Mouse (Mus musculus) heart, embryonic 10.5 days (tissue): ENCODE measurements at regions not wholly inside any gene's neighbourhood (a gene's known extent, or its start where the extent isn't known, plus 50 kb on each side); places are given as distances from the start of the nearest gene placed in this dataset.

ENCODE experiments used
- DNase-seq: peaks from one replicate; pipeline ENCODE4 v3.0.0-alpha.2; 2017; ENCODE audit warnings: low spot score
- H3K27ac ChIP-seq: fragments of 300-500 bp; sonication (generic); 2 replicates; pipeline ENCODE4 v1.5.1; 2016; ENCODE audit warnings: mild to moderate bottlenecking
- H3K27me3 ChIP-seq: fragments of 300-500 bp; sonication (generic); 2 replicates; pipeline ENCODE4 v1.6.1; 2016; ENCODE audit warnings: mild to moderate bottlenecking; ENCODE audit not compliant: poor library complexity, insufficient read depth, severe bottlenecking
- H3K36me3 ChIP-seq: fragments of 300-500 bp; sonication (generic); 2 replicates; pipeline ENCODE4 v1.6.1; 2016; ENCODE audit warnings: mild to moderate bottlenecking, moderate library complexity
- H3K4me1 ChIP-seq: fragments of 300-500 bp; sonication (generic); 2 replicates; pipeline ENCODE4 v1.6.1; 2016; ENCODE audit warnings: mild to moderate bottlenecking
- H3K4me3 ChIP-seq: fragments of 300-500 bp; sonication (generic); 2 replicates; pipeline ENCODE4 v1.5.1; 2016; ENCODE audit warnings: mild to moderate bottlenecking, moderate library complexity
- H3K9me3 ChIP-seq: fragments of 300-500 bp; sonication (generic); 2 replicates; pipeline ENCODE4 v1.6.1; 2016; ENCODE audit warnings: mild to moderate bottlenecking, moderate library complexity
- WGBS: fragments of 180-500 bp; shearing (Covaris S2); methylation state at CpG from one replicate; pipeline ENCODE4 v1.1.7; 2016; 5-methylcytosine and 5-hydroxymethylcytosine counted together

DNA sequence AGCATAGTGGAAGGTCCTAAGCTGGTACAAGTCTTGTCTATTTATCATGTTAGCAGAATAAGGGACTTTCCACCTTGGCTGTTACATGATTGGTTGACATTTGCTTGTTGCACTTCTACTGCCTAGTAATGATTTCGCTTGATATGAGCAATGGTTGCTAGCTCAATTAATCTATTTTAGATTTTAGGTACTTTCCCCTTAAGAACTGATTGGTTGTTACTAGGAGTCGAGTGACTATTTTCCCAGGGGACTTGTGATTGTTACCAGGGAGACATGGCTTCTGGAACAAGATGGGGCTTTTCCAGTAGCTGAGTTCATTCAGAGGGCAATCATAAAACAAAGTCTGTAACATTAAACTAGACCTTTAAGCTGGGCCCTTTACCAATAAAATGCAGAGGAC lies 100.9 kb downstream of the Nup35 start:
- no peak overlapping the region for H3K4me3 ChIP-seq
- H3K9me3 ChIP-seq: no peaks in the 10 kb centered on the region
- no peaks in the 10 kb centered on the region for H3K27me3 ChIP-seq
- no peak for DNase-seq
- H3K27ac ChIP-seq: no peak overlapping the region
- no peaks in the 10 kb centered on the region for H3K4me1 ChIP-seq
- 53% methylated on average over 2 of the region's 2 CpGs for WGBS
- H3K36me3 ChIP-seq: no peaks in the 10 kb centered on the region

DNA sequence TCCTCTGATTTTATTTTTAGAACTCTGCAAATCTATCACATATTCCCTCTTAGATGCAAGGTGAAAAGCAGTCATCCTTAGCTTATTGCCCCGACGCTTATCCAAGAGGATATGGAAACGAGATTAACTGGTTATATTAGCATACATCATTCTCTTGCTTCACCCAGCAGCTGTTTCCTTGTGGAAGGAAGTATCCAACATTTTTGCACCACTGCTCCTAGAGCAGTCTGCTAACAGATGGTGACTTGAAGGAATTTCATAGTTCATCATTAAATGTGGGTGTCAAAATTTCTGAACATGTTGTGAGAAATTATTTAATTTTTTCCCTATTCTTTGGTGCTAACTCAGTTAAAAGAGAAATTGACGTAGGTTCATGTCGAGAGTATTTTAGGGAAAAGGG lies 107.0 kb downstream of the Nup35 start:
- Histone ChIP-seq H3K27ac (no peak overlapping the region), H3K36me3 (no peaks in the 10 kb centered on the region), H3K9me3 (no peaks in the 10 kb centered on the region), H3K4me1 (no peaks in the 10 kb centered on the region), H3K4me3 (no peak overlapping the region), H3K27me3 (no peaks in the 10 kb centered on the region)
- no peak for DNase-seq
- WGBS: 65% methylated on average over 5 of the region's 5 CpGs

DNA sequence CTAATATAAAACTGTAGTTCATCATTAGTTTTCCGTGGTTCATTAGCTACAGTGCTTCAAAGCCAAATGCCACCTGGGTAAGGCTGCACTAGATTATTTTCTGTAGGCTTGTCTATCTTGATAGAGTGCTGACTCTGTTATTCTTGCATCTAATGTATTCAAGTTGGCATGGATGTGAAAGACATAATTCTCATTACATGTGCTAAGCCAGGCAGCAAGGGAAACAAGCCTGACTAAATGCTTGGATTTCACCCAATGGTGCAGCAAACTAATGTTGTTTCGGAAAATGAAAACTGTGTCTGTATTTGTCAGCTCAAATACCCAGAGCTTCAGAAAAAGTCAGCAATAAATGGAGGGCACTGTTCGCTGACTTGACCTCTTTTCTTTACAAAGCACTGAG lies 114.3 kb downstream of the Nup35 start:
- Histone ChIP-seq H3K27ac (no peak overlapping the region), H3K4me3 (no peak overlapping the region), H3K9me3 (no peaks in the 10 kb centered on the region), H3K27me3 (no peaks in the 10 kb centered on the region), H3K36me3 (no peaks in the 10 kb centered on the region), H3K4me1 (no peaks in the 10 kb centered on the region)
- DNase-seq: no peak
- WGBS: 79% methylated on average over 3 of the region's 3 CpGs

DNA sequence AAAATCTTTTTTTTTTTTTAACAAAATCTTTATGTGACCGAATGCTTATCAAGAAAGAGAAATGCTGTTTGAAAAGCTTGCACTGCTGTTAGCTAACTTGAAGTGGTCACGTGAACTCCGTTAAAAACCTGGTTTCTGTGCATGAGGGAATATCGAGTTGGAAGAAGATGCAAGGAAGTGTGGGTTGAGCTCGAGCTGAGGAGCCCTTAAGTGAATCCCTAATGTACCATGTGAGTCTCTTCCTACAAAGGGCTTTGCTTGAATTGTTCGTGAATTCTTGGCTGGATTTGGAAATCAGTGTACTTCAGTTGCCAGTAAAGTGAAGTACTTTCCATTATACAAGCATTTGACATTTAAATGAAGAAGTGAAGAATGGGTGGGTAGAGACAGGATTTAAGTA lies 129.7 kb downstream of the Nup35 start:
- no peaks in the 10 kb centered on the region for H3K4me1 ChIP-seq
- WGBS: 76% methylated on average over 6 of the region's 6 CpGs
- no peaks in the 10 kb centered on the region for H3K36me3 ChIP-seq
- H3K9me3 ChIP-seq: no peaks in the 10 kb centered on the region
- H3K27me3 ChIP-seq: no peaks in the 10 kb centered on the region
- no peak for DNase-seq
- no peak overlapping the region for H3K27ac ChIP-seq
- no peak overlapping the region for H3K4me3 ChIP-seq

DNA sequence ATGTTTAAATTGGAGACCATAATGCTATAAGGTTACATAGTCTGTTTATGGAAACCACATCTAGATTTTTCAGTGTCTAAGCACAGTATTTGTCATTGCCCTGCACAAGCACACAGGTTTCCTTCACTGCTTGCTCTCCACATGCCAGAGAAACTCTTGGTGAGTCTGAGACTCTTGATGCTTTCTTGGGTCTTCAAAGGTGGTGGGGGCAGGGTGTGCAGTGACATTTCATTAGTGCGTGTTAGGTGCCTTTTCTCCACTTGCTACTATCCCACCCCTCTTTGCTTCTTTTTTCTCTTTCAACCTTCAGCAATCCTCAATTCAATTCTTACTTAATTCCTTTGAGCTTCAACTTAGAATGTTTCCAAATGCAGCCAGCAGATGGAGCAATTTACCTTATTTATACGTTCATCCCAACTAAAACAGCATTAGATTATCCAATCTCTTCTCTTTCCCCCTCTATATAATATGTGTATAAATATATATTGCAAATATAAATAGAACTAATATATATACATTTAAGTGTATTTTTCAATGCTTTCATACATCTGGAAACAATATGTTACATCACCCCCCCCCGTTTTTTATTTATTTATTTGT lies 145.1 kb downstream of the Nup35 start:
- Histone ChIP-seq H3K9me3 (no peaks in the 10 kb centered on the region), H3K4me1 (no peaks in the 10 kb centered on the region), H3K4me3 (no peak overlapping the region), H3K27ac (no peak overlapping the region), H3K36me3 (no peaks in the 10 kb centered on the region), H3K27me3 (no peaks in the 10 kb centered on the region)
- 38% methylated on average over 3 of the region's 3 CpGs for WGBS
- DNase-seq: no peak

DNA sequence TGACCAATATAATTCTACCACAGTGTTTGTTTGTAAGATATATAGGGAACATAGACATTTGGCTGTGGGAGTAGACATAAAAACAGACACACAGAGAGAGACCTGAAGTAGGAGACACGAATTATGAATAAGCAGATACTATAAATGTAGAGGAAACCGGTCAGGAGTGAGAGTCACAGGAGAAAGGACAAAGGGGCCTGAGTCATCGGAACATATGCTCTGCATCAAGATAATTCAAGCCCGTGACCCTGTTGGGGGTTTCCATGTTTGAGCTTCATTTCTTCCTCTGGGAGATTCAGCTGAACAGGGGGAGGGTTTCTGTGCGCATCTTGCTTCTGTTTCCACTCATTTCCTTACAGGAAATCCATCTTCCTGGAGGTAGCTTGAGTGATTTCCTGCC lies 154.1 kb downstream of the Nup35 start:
- no peak overlapping the region for H3K4me3 ChIP-seq
- H3K4me1 ChIP-seq: no peaks in the 10 kb centered on the region
- 62% methylated on average over 5 of the region's 5 CpGs for WGBS
- no peaks in the 10 kb centered on the region for H3K27me3 ChIP-seq
- no peak overlapping the region for H3K27ac ChIP-seq
- no peaks in the 10 kb centered on the region for H3K36me3 ChIP-seq
- no peak for DNase-seq
- no peaks in the 10 kb centered on the region for H3K9me3 ChIP-seq

DNA sequence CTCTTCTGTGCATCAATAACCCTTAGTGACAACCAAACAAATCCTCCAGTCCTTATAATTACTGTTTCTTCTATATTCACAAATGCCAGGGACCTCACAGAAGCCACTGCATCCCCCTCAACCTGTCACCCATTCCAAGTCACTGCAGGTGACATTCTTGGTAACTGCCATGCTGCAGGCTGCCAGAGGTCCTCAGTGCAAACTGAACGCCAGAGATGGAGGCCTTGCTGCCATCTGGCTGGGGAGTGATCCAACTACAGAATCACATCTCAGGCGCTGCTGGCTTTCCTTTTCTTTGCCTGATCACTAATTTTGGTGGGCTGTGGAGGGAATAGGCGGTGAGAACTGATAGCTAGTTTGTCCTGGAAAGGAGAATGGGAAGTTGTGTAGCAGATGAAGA lies 155.4 kb downstream of the Nup35 start:
- Histone ChIP-seq H3K4me1 (no peaks in the 10 kb centered on the region), H3K36me3 (no peaks in the 10 kb centered on the region), H3K9me3 (no peaks in the 10 kb centered on the region), H3K4me3 (no peak overlapping the region), H3K27ac (no peak overlapping the region), H3K27me3 (no peaks in the 10 kb centered on the region)
- WGBS: 69% methylated on average over 3 of the region's 3 CpGs
- no peak for DNase-seq

DNA sequence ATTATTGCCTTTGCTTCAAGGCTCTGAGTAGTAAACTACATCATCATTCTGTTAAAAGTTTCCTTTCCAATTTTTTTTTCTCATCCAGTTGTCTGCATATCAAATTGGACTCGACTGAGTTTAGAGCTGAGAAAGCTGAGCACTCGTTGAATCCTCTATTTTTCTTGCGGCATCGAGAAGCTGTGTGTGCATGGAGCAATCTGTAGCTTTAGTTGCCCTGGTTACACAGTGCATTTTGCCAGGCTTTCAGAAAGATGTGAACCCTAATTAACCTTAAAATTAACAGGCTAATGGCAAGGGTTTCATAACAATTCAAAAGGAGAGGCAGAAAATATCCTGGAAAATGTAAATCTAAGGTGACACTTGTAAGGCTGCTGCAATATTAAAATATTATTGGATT lies 169.3 kb downstream of the Nup35 start:
- Histone ChIP-seq H3K9me3 (no peaks in the 10 kb centered on the region), H3K36me3 (no peaks in the 10 kb centered on the region), H3K4me3 (no peak overlapping the region), H3K27me3 (no peaks in the 10 kb centered on the region), H3K4me1 (peaks cover 3% of the 10 kb centered on the region; the same call in 1 of the 2 replicates), H3K27ac (no peak overlapping the region)
- WGBS: 89% methylated on average over 4 of the region's 4 CpGs
- no peak for DNase-seq

DNA sequence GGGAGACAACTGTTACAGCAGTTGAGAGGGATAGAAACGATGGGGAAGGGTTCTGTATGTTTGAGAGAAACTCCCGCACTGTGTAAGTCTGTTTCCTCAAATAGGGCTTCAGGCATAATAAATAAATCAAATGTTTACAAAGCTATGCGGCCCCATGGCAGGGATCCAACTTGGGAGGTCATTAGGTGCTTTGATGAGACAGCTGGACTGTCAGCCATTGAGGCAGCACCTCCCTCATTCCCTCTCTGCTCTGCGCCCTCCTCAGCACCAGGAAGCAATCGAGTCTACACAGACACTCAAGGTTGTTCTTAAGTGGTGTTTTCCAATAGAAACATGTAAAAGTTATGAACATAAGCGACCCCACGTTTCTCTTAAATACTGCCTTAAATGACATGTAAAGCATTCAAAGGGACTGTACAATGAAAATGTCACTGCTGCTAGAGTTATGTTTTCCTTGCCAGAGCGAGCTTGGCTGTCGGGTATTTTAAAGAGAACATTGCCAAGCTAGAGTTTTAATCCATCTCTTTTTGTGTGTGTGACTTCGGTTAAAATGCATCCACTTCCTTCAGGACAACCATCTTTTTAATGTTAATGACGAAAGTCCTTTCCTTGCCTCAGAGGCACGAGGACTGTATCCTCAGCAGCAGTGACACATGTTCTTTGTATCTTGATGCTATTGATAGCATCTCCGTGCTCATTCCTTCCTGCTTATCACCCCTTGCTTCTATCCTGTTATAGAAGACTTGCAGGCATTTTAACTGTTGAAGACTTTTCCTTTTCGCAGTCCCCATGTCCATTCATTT lies 176.5 kb downstream of the Nup35 start:
- WGBS: 74% methylated on average over 14 of the region's 14 CpGs
- DNase-seq: no peak
- no peaks in the 10 kb centered on the region for H3K27me3 ChIP-seq

DNA sequence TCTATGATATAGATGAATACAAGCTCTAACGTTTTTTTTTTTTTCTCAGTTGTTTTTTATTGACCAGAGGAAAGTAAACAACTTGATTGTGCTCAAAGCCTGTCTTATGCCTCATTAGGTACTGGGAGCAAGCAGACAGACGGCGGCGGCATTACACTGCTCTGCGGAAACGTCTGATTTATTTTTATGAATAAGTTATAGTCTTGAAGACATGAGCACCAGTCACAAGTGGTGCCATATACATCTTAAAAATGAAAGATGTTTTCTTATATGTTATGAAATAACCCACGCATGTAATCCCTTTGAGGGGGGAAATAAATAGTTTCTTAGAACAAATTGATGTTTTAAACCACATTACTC lies 177.1 kb downstream of the Nup35 start:
- 85% methylated on average over 7 of the region's 7 CpGs for WGBS

More for the DNA sequence above, 176.5 kb downstream of the Nup35 start:
- Histone ChIP-seq H3K36me3 (no peaks in the 10 kb centered on the region), H3K27ac (no peak overlapping the region), H3K4me1 (peaks cover 3% of the 10 kb centered on the region; the same call in 1 of the 2 replicates), H3K9me3 (no peaks in the 10 kb centered on the region), H3K4me3 (no peak overlapping the region)

DNA sequence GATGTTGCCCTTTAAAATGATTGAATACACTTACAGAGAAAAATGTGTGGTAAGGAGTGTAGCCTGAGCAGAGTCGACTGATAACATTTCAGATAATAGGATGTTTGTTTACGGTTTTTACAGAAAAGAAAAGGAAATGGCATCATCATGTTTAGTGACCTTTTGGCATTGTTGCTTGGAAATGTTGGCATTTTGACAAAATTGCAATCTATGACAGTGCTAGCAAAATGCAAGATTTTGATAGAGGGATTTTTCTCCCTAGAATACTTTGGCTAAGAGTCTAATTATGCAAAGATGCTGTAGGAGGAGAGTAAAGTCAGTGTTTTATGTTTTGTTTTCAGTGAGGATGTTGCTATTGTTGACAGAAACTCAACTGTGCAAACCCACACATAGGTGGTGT lies 202.2 kb downstream of the Nup35 start:
- no peak overlapping the region for H3K27ac ChIP-seq
- H3K27me3 ChIP-seq: no peaks in the 10 kb centered on the region
- no peaks in the 10 kb centered on the region for H3K9me3 ChIP-seq
- no peak overlapping the region for H3K4me3 ChIP-seq
- DNase-seq: no peak
- WGBS: 55% methylated on average over 2 of the region's 2 CpGs
- H3K36me3 ChIP-seq: no peaks in the 10 kb centered on the region
- H3K4me1 ChIP-seq: no peaks in the 10 kb centered on the region

More for the DNA sequence above, 177.1 kb downstream of the Nup35 start:
- Histone ChIP-seq H3K4me1 (peaks cover 3% of the 10 kb centered on the region; the same call in 1 of the 2 replicates), H3K27me3 (no peaks in the 10 kb centered on the region), H3K9me3 (no peaks in the 10 kb centered on the region), H3K27ac (no peak overlapping the region), H3K4me3 (no peak overlapping the region), H3K36me3 (no peaks in the 10 kb centered on the region)
- no peak for DNase-seq

DNA sequence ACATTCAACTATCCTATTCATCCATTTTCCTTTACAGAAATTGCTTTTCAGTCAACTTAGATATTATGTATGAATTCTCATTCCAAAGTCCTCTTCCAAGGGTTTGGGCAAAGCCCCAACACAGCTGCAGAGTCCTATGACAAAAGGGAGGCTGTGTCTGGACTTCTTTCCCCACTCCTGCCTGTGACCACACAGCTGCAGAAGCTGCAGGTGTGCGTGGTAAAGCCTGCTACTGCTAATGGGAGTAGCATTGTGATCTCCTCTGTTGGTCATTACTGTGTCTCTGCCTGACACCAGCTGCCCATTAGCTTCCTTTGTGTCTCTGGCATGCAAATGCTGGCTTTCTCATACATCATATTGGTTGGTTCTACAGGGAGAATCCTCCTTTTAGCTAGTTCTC lies 234.0 kb downstream of the Nup35 start:
- H3K27me3 ChIP-seq: no peaks in the 10 kb centered on the region
- WGBS: 73% methylated on average over 1 of the region's 1 CpGs
- DNase-seq: no peak

DNA sequence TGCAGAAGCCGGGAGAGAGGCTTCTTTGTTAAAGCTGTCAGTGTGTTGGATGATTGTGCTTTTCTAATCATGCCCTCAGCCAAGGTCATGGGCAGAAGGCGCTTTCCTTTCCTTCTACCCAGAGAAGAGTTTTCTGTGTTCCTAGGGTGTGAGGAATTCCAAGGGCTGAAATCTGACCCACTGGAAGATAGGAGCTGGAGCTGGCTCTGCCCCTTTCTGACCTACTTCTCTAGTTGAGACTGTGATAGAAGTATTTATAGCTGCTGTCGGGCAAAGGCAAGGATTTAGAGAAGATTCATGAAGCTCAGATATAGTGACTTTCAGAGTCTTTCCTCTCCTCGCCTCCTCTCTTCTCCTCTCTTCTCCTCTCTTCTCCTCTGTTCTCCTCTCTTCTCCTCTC lies 238.2 kb downstream of the Nup35 start:
- H3K27me3 ChIP-seq: no peaks in the 10 kb centered on the region
- no peak overlapping the region for H3K4me3 ChIP-seq
- DNase-seq: no peak
- H3K27ac ChIP-seq: peak overlapping the region; percentile 49
- peaks cover 10% of the 10 kb centered on the region for H3K4me1 ChIP-seq
- H3K9me3 ChIP-seq: no peaks in the 10 kb centered on the region
- 27% methylated on average over 4 of the region's 4 CpGs for WGBS
- no peaks in the 10 kb centered on the region for H3K36me3 ChIP-seq

More for the DNA sequence above, 234.0 kb downstream of the Nup35 start:
- H3K27ac ChIP-seq: no peak overlapping the region
- H3K4me1 ChIP-seq: peaks cover 10% of the 10 kb centered on the region
- no peak overlapping the region for H3K4me3 ChIP-seq
- no peaks in the 10 kb centered on the region for H3K36me3 ChIP-seq
- H3K9me3 ChIP-seq: no peaks in the 10 kb centered on the region

DNA sequence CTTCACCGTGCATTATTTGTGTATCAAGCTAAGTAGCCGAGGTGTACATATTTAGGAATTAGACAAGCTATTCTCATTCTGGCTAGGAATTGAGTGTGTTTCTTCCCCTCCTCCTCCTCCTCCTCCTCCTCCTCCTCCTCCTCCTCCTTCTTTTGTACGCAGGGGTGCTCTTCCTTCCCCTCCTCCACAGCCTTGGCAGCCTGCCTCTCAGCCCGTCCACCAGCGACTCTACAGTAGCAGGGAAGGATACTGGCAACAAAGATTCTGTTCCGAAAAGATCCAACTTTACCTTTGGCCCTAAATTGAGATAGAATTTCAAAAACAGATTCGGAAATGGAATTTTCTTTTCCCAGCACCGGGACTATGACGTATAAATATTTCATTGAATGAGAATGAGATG lies 253.0 kb downstream of the Nup35 start:
- 75% methylated on average over 8 of the region's 9 CpGs for WGBS
- no peak overlapping the region for H3K4me3 ChIP-seq
- no peaks in the 10 kb centered on the region for H3K36me3 ChIP-seq
- H3K27ac ChIP-seq: no peak overlapping the region
- no peaks in the 10 kb centered on the region for H3K4me1 ChIP-seq
- DNase-seq: no peak
- H3K9me3 ChIP-seq: no peaks in the 10 kb centered on the region
- H3K27me3 ChIP-seq: no peaks in the 10 kb centered on the region
